Mouse (Mus musculus) forebrain, postnatal 0 days (tissue): Measurements from ENCODE around the gene Rpl37a. TPM values are rescaled to one million over a fixed set of nuclear protein-coding genes. Genes with fewer than 3 reads are reported as not detected.

ENCODE experiments used
- ATAC-seq: fragments of 200-750 bp; cut with Nextera tagmentation; 2 replicates; pipeline ENCODE4 v1.8.0; 2017; ENCODE audit warnings: mild to moderate bottlenecking, moderate library complexity
- DNase-seq: peaks from one replicate; pipeline ENCODE4 v3.0.0-alpha.2; 2015
- H3K27ac ChIP-seq: fragments of 300-500 bp; sonication (generic); 2 replicates; pipeline ENCODE4 v1.5.1; 2014; ENCODE audit warnings: low read depth, mild to moderate bottlenecking, antibody characterized with exemption, low read length, moderate library complexity, mixed read lengths
- H3K27me3 ChIP-seq: fragments of 300-500 bp; sonication (generic); 2 replicates; pipeline ENCODE4 v1.6.1; 2014; ENCODE audit warnings: mild to moderate bottlenecking, low read length, mixed read lengths; ENCODE audit not compliant: insufficient read depth
- H3K36me3 ChIP-seq: fragments of 300-500 bp; sonication (generic); 2 replicates; pipeline ENCODE4 v1.6.1; 2014; ENCODE audit warnings: mild to moderate bottlenecking, moderate library complexity; ENCODE audit not compliant: insufficient read depth
- H3K4me1 ChIP-seq: fragments of 300-500 bp; sonication (generic); 2 replicates; pipeline ENCODE4 v1.6.1; 2014; ENCODE audit warnings: antibody characterized with exemption; ENCODE audit not compliant: insufficient read depth
- H3K4me2 ChIP-seq: fragments of 300-500 bp; sonication (generic); 2 replicates; pipeline ENCODE4 v1.6.1; 2014; ENCODE audit warnings: low read depth, mild to moderate bottlenecking, moderate library complexity
- H3K4me3 ChIP-seq: fragments of 300-500 bp; sonication (generic); 2 replicates; pipeline ENCODE4 v1.5.1; 2014; ENCODE audit warnings: low read depth, low read length, mixed read lengths
- H3K9ac ChIP-seq: fragments of 300-500 bp; sonication (generic); 2 replicates; pipeline ENCODE4 v1.6.1; 2014; ENCODE audit warnings: mild to moderate bottlenecking
- H3K9me3 ChIP-seq: fragments of 300-500 bp; sonication (generic); 2 replicates; pipeline ENCODE4 v1.6.1; 2016; ENCODE audit warnings: low read length
- CTCF ChIP-seq: sonication (generic); IDR thresholded peaks from 2 replicates; pipeline ENCODE4 v1.5.1; 2016; ENCODE audit warnings: antibody characterized with exemption, control low read depth, low read depth
- WGBS: fragments of 180-500 bp; shearing (Covaris S2); extraction: QIAGEN DNeasy Blood & Tissue Kit; methylation state at CpG from one replicate; pipeline ENCODE4 v1.1.7; 2014; 5-methylcytosine and 5-hydroxymethylcytosine counted together
- polyA plus RNA-seq: library from polyadenylated mRNA; unstranded; fragments of >200 nt; fragmentation: Nextera tagmentation; extraction: Ambion mirVana; gene quantifications from 2 replicates; pipeline ENCODE4 v1.2.1, GENCODE M21; 2015
- total RNA-seq: library from RNA; depleted of rRNA; stranded (reverse); fragments of >200 nt; gene quantifications from 2 replicates; pipeline ENCODE4 v1.2.3, GENCODE M21; 2014

Gene Rpl37a
- total and polyA plus RNA-seq, 2 experiments from 2014 or later, result 598 to 1,180 TPM

DNA sequence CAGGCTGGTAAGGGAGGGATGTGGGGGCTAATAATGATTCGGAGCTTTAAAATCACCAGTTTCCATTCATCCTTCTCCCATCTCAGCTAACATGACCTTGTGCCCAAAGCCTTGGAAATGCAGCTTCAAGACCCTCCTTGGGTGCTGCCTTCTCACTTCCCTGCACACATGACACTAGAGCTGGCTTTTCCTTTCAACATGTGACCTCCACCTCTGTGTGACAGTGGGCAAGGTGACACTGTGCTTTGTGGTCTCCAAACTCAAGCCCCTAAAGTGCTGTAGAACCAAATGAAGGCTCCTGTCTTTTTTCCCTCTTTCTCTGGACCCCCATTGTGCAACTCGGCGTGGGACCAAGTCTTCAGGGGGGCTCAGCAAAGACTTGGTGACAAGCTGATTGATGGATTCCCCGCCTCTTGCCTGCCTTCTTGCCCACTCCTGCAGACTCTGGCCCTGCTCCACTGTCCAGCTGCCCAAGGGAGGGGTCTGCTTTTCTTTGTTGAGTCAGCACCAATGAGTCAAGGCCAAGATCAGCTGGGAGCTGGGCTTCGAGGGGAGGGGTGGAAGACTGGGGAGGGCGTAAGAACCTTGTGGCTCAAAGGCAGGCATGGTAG lies 9.1 kb downstream of the Rpl37a start:
- Histone ChIP-seq H3K4me2 (no peak overlapping the region), H3K36me3 (peaks cover 14% of the 10 kb centered on the region), H3K27me3 (no peaks in the 10 kb centered on the region), H3K27ac (no peak overlapping the region), H3K9me3 (no peaks in the 10 kb centered on the region), H3K4me1 (no peaks in the 10 kb centered on the region), H3K4me3 (no peak overlapping the region), H3K9ac (no peak overlapping the region)
- ATAC-seq (peak; percentile 26; the same call in 1 of the 2 replicates), DNase-seq (peak; percentile 30)
- WGBS, result 37% methylated on average over 6 of the region's 6 CpGs
- TF ChIP-seq CTCF, result no peak

DNA sequence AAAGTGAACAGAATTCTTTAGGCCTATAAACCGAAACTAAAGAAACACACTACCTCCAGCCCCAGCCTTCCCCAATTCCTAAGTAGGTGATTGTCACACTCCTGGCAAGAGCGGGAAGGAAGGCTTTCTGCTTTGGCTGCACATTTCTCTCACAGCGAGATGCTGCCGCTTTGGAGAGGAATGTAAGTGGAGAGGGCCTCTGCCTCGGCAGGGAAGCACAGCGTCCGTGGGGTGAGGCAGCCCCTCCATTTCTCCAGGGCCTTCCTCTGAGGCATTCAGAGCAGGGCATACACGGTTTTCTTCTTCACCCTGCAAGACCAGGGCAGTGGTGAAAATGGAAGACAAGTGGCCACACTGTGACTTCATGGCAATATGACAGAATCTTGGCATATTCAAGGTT lies 11.6 kb downstream of the Rpl37a start:
- Histone ChIP-seq H3K27ac (no peak overlapping the region), H3K36me3 (peaks cover 8% of the 10 kb centered on the region), H3K9me3 (no peaks in the 10 kb centered on the region), H3K4me2 (no peak overlapping the region), H3K4me3 (no peak overlapping the region), H3K27me3 (no peaks in the 10 kb centered on the region), H3K4me1 (no peaks in the 10 kb centered on the region), H3K9ac (no peak overlapping the region)
- DNase-seq, result no peak
- WGBS, result 38% methylated on average over 8 of the region's 8 CpGs
- no peak for TF ChIP-seq CTCF
- no peak for ATAC-seq

DNA sequence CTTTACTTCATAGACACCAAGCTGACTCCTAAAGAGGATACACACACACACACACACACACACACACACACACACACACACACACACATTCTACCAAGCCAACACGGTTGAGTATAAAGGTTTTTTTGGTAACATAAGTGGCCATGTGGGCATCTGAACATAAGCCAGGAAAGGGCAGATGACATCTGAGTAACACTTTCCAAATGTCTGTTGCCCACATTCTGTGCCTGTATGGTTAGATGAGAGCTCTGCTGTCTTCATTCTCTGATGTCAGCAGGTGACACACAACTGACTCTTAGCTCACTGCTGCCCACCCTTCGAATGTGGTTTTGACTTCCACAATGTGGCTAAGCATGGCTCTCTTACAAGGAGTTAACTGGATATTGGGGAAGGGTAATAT lies 13.3 kb downstream of the Rpl37a start:
- Histone ChIP-seq H3K4me2 (no peak overlapping the region), H3K4me3 (no peak overlapping the region), H3K9ac (no peak overlapping the region), H3K27me3 (no peaks in the 10 kb centered on the region), H3K36me3 (no peaks in the 10 kb centered on the region), H3K4me1 (no peaks in the 10 kb centered on the region), H3K9me3 (no peaks in the 10 kb centered on the region), H3K27ac (no peak overlapping the region)
- DNase-seq, result no peak
- no peak for TF ChIP-seq CTCF
- ATAC-seq, result no peak
- WGBS, result 78% methylated on average over 2 of the region's 2 CpGs

DNA sequence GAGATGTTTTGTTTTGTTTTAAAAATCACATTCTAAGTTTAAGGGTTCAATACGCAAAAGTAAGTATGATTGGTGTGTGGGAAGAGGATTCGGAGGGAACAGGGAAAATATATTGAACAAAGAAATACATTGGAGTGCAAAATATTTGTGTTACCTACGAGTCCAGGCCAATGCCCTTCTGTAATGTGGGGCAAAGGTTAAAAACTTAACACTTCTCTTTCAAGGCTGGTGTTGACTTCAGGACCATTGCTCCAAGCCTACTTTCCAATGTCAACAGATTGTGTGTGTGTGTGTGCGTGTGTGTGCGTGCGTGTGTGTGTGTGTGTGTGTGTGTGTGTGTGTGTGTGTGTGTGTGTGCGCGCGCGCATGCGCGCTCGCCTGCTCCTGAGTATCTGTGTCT lies 14.9 kb downstream of the Rpl37a start:
- no peak overlapping the region for H3K27ac ChIP-seq
- ATAC-seq (no peak), DNase-seq (no peak)
- no peaks in the 10 kb centered on the region for H3K4me1 ChIP-seq
- no peaks in the 10 kb centered on the region for H3K36me3 ChIP-seq
- no peak overlapping the region for H3K4me3 ChIP-seq
- 95% methylated on average over 13 of the region's 13 CpGs for WGBS
- no peaks in the 10 kb centered on the region for H3K9me3 ChIP-seq
- no peak for TF ChIP-seq CTCF
- H3K27me3 ChIP-seq, result no peaks in the 10 kb centered on the region
- no peak overlapping the region for H3K9ac ChIP-seq
- H3K4me2 ChIP-seq, result no peak overlapping the region

DNA sequence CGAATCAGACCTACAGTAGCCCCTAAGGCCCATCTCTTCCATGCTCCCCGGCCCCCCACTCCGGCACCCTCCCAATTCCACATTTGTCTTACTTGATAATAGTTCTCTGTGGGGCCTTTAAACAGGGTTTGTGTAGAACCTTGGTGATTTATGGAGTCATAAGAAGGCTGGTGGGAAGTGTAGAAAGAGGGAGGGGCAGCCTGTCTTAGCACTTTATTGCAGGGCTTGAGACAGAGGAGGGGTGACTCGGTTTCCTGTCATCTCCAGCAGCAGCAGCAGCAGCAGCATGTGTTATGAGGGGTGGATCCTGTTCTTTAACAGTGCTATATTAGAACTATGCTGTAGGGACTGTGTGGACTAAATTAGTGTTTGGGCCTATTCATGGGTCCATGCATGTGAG lies 17.7 kb downstream of the Rpl37a start:
- TF ChIP-seq CTCF, result no peak
- Histone ChIP-seq H3K4me2 (no peak overlapping the region), H3K27me3 (no peaks in the 10 kb centered on the region), H3K4me1 (no peaks in the 10 kb centered on the region), H3K9me3 (no peaks in the 10 kb centered on the region), H3K27ac (no peak overlapping the region), H3K36me3 (no peaks in the 10 kb centered on the region), H3K9ac (no peak overlapping the region), H3K4me3 (no peak overlapping the region)
- no peak for ATAC-seq
- DNase-seq, result no peak
- 95% methylated on average over 4 of the region's 4 CpGs for WGBS

DNA sequence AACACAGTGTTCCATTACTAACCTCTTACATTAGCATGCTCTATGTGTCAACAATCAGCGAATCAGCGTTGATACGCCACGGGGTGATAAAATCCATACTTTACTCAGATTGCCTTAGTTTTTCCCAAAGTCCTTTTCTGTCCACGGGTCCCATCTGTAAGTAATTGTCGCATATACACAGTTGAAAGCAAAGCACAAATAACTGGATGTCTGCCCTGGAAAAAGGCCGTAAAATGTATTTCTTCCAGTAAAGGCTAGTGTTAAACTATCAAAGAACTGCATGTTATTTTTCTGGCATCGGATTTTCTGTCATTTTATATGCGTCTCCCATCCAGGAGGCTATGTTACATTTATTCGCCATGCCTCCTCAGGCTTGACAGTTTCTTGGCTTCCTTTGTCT lies 19.0 kb downstream of the Rpl37a start:
- no peaks in the 10 kb centered on the region for H3K27me3 ChIP-seq
- 68% methylated on average over 10 of the region's 10 CpGs for WGBS
- no peak for TF ChIP-seq CTCF
- no peak for ATAC-seq
- no peak overlapping the region for H3K27ac ChIP-seq
- no peaks in the 10 kb centered on the region for H3K9me3 ChIP-seq
- no peak overlapping the region for H3K4me2 ChIP-seq
- H3K4me1 ChIP-seq, result no peaks in the 10 kb centered on the region
- DNase-seq, result no peak
- H3K36me3 ChIP-seq, result no peaks in the 10 kb centered on the region
- no peak overlapping the region for H3K9ac ChIP-seq
- no peak overlapping the region for H3K4me3 ChIP-seq

DNA sequence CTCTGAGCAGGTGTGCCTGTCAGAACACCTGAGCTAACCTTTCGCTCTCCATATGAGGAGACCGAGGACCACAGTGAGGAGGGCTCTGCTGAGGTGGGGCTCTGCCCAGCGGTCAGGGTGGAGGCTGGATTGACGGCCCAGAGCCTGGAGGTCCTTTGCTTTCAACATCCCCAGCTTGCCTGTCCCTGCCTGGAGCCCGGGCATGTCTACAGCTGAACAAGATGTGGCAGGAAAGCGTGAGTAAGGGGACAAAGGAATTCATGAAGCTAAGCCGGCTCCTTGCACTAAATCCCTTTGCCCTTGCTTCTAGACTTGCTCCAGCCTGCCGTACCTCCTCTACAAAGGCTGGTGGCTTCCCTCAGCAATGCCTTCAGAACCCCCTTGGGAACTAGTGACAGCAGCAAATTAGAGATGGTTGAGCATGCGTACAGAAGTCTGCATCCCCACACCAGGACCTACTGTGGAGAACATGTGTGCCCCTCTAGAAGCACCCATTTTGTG lies 22.2 kb downstream of the Rpl37a start:
- Histone ChIP-seq H3K4me1 (no peaks in the 10 kb centered on the region), H3K27me3 (no peaks in the 10 kb centered on the region), H3K4me3 (no peak overlapping the region), H3K27ac (no peak overlapping the region), H3K4me2 (no peak overlapping the region), H3K9ac (no peak overlapping the region), H3K9me3 (no peaks in the 10 kb centered on the region), H3K36me3 (no peaks in the 10 kb centered on the region)
- ATAC-seq, result no peak
- TF ChIP-seq CTCF, result no peak
- 81% methylated on average over 9 of the region's 9 CpGs for WGBS
- no peak for DNase-seq
